Mouse (Mus musculus) stomach, postnatal 0 days (tissue): ENCODE measurements at regions not wholly inside any gene's neighbourhood (a gene's known extent, or its start where the extent isn't known, plus 50 kb on each side); places are given as distances from the start of the nearest gene placed in this dataset.

Source experiments
- CTCF ChIP-seq: IDR thresholded peaks from 2 replicates; pipeline ENCODE4 v1.5.1; 2016; ENCODE audit warnings: antibody characterized with exemption, low read depth, mild to moderate bottlenecking, moderate library complexity
- EP300 ChIP-seq: optimal IDR thresholded peaks from 2 replicates; pipeline ENCODE3; 2016; ENCODE audit warnings: antibody characterized with exemption

GRCm38 (mm10) chr3:70126212-70126611 lies 118.8 kb downstream of the Otol1 start:
- TF ChIP-seq CTCF (no peak), EP300 (no peak)
